7 mouse cellular contexts compared by ENCODE assay signal in the genomic region with DNA sequence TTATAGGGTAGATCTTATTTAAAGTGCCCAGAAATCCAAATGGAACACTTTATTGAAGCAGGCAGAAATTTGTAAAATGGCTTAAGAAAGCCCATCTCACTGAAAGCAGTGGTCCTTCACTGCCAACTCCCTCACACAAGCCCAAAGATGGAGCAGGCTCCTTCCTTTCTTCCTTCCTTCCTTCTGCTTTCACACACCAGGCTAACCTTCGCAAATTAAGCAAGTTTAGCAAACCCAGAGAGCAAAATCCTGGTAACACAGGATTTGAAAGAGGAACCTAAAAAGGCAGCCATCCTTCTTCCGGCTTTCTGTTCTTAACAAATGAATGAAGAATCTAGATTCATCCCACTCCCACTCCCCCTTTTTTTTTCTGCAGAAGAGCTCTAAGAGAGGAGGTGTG.
DNase-seq lines count a peak whose midpoint lies in the region; ATAC-seq and TF ChIP-seq lines count a peak whose summit lies in the region.

No protein-coding gene starts in this region.

- H3K36me3 ChIP-seq in forebrain, embryonic 16.5 days (ENCODE audit: control insufficient read depth, insufficient read depth) = no peaks in the 10 kb centered on the region
- H3K36me3 ChIP-seq in limb, embryonic 10.5 days = no peaks in the 10 kb centered on the region
- no peaks in the 10 kb centered on the region for H3K36me3 ChIP-seq in neural tube, embryonic 14.5 days (ENCODE audit: control insufficient read depth, insufficient read depth, low read length)

- H3K4me2 ChIP-seq in forebrain, embryonic 16.5 days (ENCODE audit: low read length) = peak overlapping the region; percentile 59
- peak overlapping the region; percentile 72 for H3K4me2 ChIP-seq in neural tube, embryonic 14.5 days (ENCODE audit: low read depth, low read length)

- H3K4me1 ChIP-seq in forebrain, embryonic 16.5 days (replicated peaks; ENCODE audit: control insufficient read depth, insufficient read depth, low read length) = peaks cover 22% of the 10 kb centered on the region
- peaks cover 35% of the 10 kb centered on the region for H3K4me1 ChIP-seq in limb, embryonic 10.5 days
- H3K4me1 ChIP-seq in neural tube, embryonic 14.5 days (ENCODE audit: control insufficient read depth, insufficient read depth, low read length) = peaks cover 20% of the 10 kb centered on the region

- WGBS in forebrain, embryonic 16.5 days = 70% methylated on average over 2 of the region's 2 CpGs
- 88% methylated on average over 2 of the region's 2 CpGs for WGBS in limb, embryonic 10.5 days
- 81% methylated on average over 2 of the region's 2 CpGs for WGBS in neural tube, embryonic 14.5 days

- no peak for DNase-seq in layer of hippocampus, adult 2 months (ENCODE audit: low spot score in 2 of 2)
- no peak for DNase-seq in layer of hippocampus, adult 9-11 months
- DNase-seq in limb, embryonic 10.5 days (ENCODE audit: low spot score) = no peak
- DNase-seq in cerebellum, adult 11-12 months = no peak
- no peak for DNase-seq in layer of hippocampus, adult 9-10 months (ENCODE audit: low spot score)

- H3K27me3 ChIP-seq in forebrain, embryonic 16.5 days (replicated peaks; ENCODE audit: control insufficient read depth, insufficient read depth, low read length) = peaks cover 10% of the 10 kb centered on the region
- peaks cover 23% of the 10 kb centered on the region for H3K27me3 ChIP-seq in limb, embryonic 10.5 days (ENCODE audit: low read depth, poor library complexity, severe bottlenecking)
- H3K27me3 ChIP-seq in neural tube, embryonic 14.5 days (ENCODE audit: control insufficient read depth, insufficient read depth, low read length) = no peaks in the 10 kb centered on the region; the same call in 1 of the 2 replicates

- no peak for TF ChIP-seq CTCF in layer of hippocampus, adult 2 months (conservative IDR thresholded peaks at IDR 0.05)

- H3K9ac ChIP-seq in forebrain, embryonic 16.5 days (replicated peaks; ENCODE audit: low read depth, low read length) = peak overlapping the region; percentile 40
- peak overlapping the region; percentile 93; the same call in 1 of the 2 replicates for H3K9ac ChIP-seq in neural tube, embryonic 14.5 days (replicated peaks; ENCODE audit: low read depth, low read length)

- no peaks in the 10 kb centered on the region for H3K9me3 ChIP-seq in forebrain, embryonic 16.5 days (ENCODE audit: control insufficient read depth, low read length)
- H3K9me3 ChIP-seq in limb, embryonic 10.5 days (replicated peaks) = no peaks in the 10 kb centered on the region
- H3K9me3 ChIP-seq in neural tube, embryonic 14.5 days (ENCODE audit: control insufficient read depth, low read length) = no peaks in the 10 kb centered on the region

- ATAC-seq in forebrain, embryonic 16.5 days = no peak
- ATAC-seq in neural tube, embryonic 14.5 days (ENCODE audit: low read depth) = no peak

- peak overlapping the region; percentile 73; the same call in 1 of the 2 replicates for H3K27ac ChIP-seq in layer of hippocampus, adult 2 months
- H3K27ac ChIP-seq in forebrain, embryonic 16.5 days (ENCODE audit: low read length) = peak overlapping the region; percentile 41; the same call in 1 of the 2 replicates
- no peak overlapping the region for H3K27ac ChIP-seq in limb, embryonic 10.5 days
- no peak overlapping the region for H3K27ac ChIP-seq in neural tube, embryonic 14.5 days (ENCODE audit: low read depth, low read length)

- H3K4me3 ChIP-seq in layer of hippocampus, adult 2 months = peak overlapping the region; percentile 47
- peak overlapping the region; percentile 75 for H3K4me3 ChIP-seq in forebrain, embryonic 16.5 days (replicated peaks; ENCODE audit: low read length)
- H3K4me3 ChIP-seq in limb, embryonic 10.5 days = 0 out of 2 replicates have a peak overlapping the region, but pooled peaks have one; percentile 80
- peak overlapping the region; percentile 75 for H3K4me3 ChIP-seq in neural tube, embryonic 14.5 days (ENCODE audit: low read depth, low read length)

Comparison
In these comparisons a context has a peak if more than half of its experiments do, and no peak if none do; other contexts are left out.
1. H3K27ac ChIP-seq: peak in layer of hippocampus, adult 2 months (single experiment) and forebrain, embryonic 16.5 days (single experiment); none in limb, embryonic 10.5 days (single experiment) and neural tube, embryonic 14.5 days (single experiment).
2. Peak in every context shown above with its lines, with median percentiles within 50 percentile points of each other: H3K4me3 ChIP-seq.